Mouse (Mus musculus) forebrain, embryonic 10.5 days (tissue): Measurements from ENCODE around the gene Triml1. TPM values are rescaled to one million over a fixed set of nuclear protein-coding genes. Genes with fewer than 3 reads are reported as not detected.

ENCODE experiments used
- DNase-seq: peaks from one replicate; pipeline ENCODE4 v3.0.0-alpha.2; 2017; ENCODE audit warnings: low spot score; ENCODE audit errors: extremely low spot score
- H3K27ac ChIP-seq: fragments of 300-500 bp; sonication (generic); 2 replicates; pipeline ENCODE4 v1.5.1; 2016; ENCODE audit warnings: mild to moderate bottlenecking
- H3K27me3 ChIP-seq: fragments of 300-500 bp; sonication (generic); 2 replicates; pipeline ENCODE4 v1.6.1; 2016; ENCODE audit warnings: mild to moderate bottlenecking; ENCODE audit not compliant: poor library complexity, severe bottlenecking
- H3K36me3 ChIP-seq: fragments of 300-500 bp; sonication (generic); replicated peaks from 2 replicates; pipeline ENCODE4 v1.6.1; 2016; ENCODE audit warnings: mild to moderate bottlenecking, moderate library complexity
- H3K4me1 ChIP-seq: fragments of 300-500 bp; sonication (generic); 2 replicates; pipeline ENCODE4 v1.6.1; 2016
- H3K4me3 ChIP-seq: fragments of 300-500 bp; sonication (generic); 2 replicates; pipeline ENCODE4 v1.5.1; 2016; ENCODE audit warnings: mild to moderate bottlenecking, moderate library complexity
- H3K9me3 ChIP-seq: fragments of 300-500 bp; sonication (generic); 2 replicates; pipeline ENCODE4 v1.6.1; 2016; ENCODE audit warnings: mild to moderate bottlenecking, moderate library complexity
- WGBS: fragments of 180-500 bp; shearing (Covaris S2); methylation state at CpG from one replicate; pipeline ENCODE4 v1.1.7; 2016; 5-methylcytosine and 5-hydroxymethylcytosine counted together
- polyA plus RNA-seq: library from polyadenylated mRNA; unstranded; fragments of >200 nt; fragmentation: Nextera tagmentation; extraction: Ambion mirVana; gene quantifications from 2 replicates; pipeline ENCODE4 v1.2.1, GENCODE M21; 2016

Triml1 gene
- polyA plus RNA-seq: not detected in 2 replicates

DNA sequence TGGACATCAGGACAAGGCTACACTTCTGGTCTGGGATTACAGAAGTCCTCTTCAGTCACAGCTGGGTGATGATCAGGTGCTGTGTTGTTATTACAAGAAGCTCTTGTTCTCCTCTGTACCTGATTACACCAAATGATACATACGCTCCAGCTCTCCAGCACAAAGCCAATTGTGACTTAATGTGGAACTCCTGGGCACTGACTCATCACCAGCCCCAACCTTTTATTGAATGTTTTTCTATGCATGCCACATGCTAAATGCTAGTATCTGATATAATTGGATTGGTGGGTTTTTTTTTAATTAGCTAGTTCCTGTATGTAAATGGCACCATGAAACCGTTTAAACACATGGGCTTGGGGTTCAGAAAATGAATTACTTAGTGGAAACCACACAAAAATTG lies at the start of gene Triml1:
TSS of gene Triml1 (minus strand) at position 101 of the 400 bp plus-strand sequence.
- Histone ChIP-seq H3K27me3 (no peaks in the 10 kb centered on the region), H3K9me3 (no peaks in the 10 kb centered on the region), H3K36me3 (no peaks in the 10 kb centered on the region), H3K27ac (no peak within 1 kb of the TSS), H3K4me1 (no peaks in the 10 kb centered on the region), H3K4me3 (no peak within 1 kb of the TSS)
- DNase-seq: no peak
- 93% methylated on average over 2 of the region's 2 CpGs for WGBS

GRCm38 (mm10) chr8:43182281-43182680 lies 41.0 kb upstream of the Triml1 start:
- Histone ChIP-seq H3K9me3 (0 out of 2 replicates have a peak, but pooled peaks cover 4% of the 10 kb centered on the region), H3K27ac (no peak overlapping the region), H3K27me3 (no peaks in the 10 kb centered on the region), H3K4me3 (no peak overlapping the region), H3K36me3 (no peaks in the 10 kb centered on the region), H3K4me1 (no peaks in the 10 kb centered on the region)
- WGBS: 93% methylated on average over 2 of the region's 2 CpGs
- DNase-seq: no peak

GRCm38 (mm10) chr8:43180054-43180690 lies 38.9 kb upstream of the Triml1 start, which contains the start of gene Triml2:
Gene Triml2, plus strand, starts transcription at chr8:43180541.
- Histone ChIP-seq H3K9me3 (0 out of 2 replicates have a peak, but pooled peaks cover 4% of the 10 kb centered on the region), H3K27me3 (no peaks in the 10 kb centered on the region), H3K4me3 (no peak within 1 kb of the TSS), H3K36me3 (no peaks in the 10 kb centered on the region), H3K27ac (no peak within 1 kb of the TSS), H3K4me1 (no peaks in the 10 kb centered on the region)
- no peak for DNase-seq
- 96% methylated on average over 13 of the region's 13 CpGs for WGBS

GRCm38 (mm10) chr8:43179189-43179588 lies 37.9 kb upstream of the Triml1 start:
- H3K36me3 ChIP-seq: no peaks in the 10 kb centered on the region
- no peak for DNase-seq
- no peak overlapping the region for H3K27ac ChIP-seq
- no peaks in the 10 kb centered on the region for H3K4me1 ChIP-seq
- WGBS: 59% methylated on average over 4 of the region's 4 CpGs
- H3K9me3 ChIP-seq: 0 out of 2 replicates have a peak, but pooled peaks cover 4% of the 10 kb centered on the region
- no peak overlapping the region for H3K4me3 ChIP-seq
- no peaks in the 10 kb centered on the region for H3K27me3 ChIP-seq

- no peaks in the 10 kb centered on the region for H3K36me3 ChIP-seq
- no peak overlapping the region for H3K4me3 ChIP-seq
- H3K4me1 ChIP-seq: no peaks in the 10 kb centered on the region
- no peak overlapping the region for H3K27ac ChIP-seq
- WGBS: 52% methylated on average over 3 of the region's 3 CpGs
- H3K27me3 ChIP-seq: no peaks in the 10 kb centered on the region
- DNase-seq: no peak
- 0 out of 2 replicates have a peak, but pooled peaks cover 4% of the 10 kb centered on the region for H3K9me3 ChIP-seq
Observed at GRCm38 (mm10) chr8:43178263-43178662, 37.0 kb upstream of the Triml1 start.

GRCm38 (mm10) chr8:43176766-43177486 lies 35.6 kb upstream of the Triml1 start:
- DNase-seq: no peak
- H3K27ac ChIP-seq: no peak overlapping the region
- WGBS: 91% methylated on average over 6 of the region's 6 CpGs
- no peaks in the 10 kb centered on the region for H3K4me1 ChIP-seq
- H3K27me3 ChIP-seq: no peaks in the 10 kb centered on the region
- H3K9me3 ChIP-seq: 0 out of 2 replicates have a peak, but pooled peaks cover 4% of the 10 kb centered on the region
- H3K36me3 ChIP-seq: no peaks in the 10 kb centered on the region
- no peak overlapping the region for H3K4me3 ChIP-seq

GRCm38 (mm10) chr8:43169249-43169755 lies 28.0 kb upstream of the Triml1 start:
- WGBS: 91% methylated on average over 6 of the region's 6 CpGs
- Histone ChIP-seq H3K9me3 (no peaks in the 10 kb centered on the region), H3K27ac (no peak overlapping the region), H3K36me3 (no peaks in the 10 kb centered on the region), H3K27me3 (no peaks in the 10 kb centered on the region), H3K4me1 (no peaks in the 10 kb centered on the region), H3K4me3 (no peak overlapping the region)
- DNase-seq: no peak

GRCm38 (mm10) chr8:43168083-43168482 lies 26.8 kb upstream of the Triml1 start:
- Histone ChIP-seq H3K36me3 (no peaks in the 10 kb centered on the region), H3K27ac (no peak overlapping the region), H3K27me3 (no peaks in the 10 kb centered on the region), H3K4me3 (no peak overlapping the region), H3K9me3 (no peaks in the 10 kb centered on the region), H3K4me1 (no peaks in the 10 kb centered on the region)
- 95% methylated on average over 4 of the region's 4 CpGs for WGBS
- no peak for DNase-seq

DNA sequence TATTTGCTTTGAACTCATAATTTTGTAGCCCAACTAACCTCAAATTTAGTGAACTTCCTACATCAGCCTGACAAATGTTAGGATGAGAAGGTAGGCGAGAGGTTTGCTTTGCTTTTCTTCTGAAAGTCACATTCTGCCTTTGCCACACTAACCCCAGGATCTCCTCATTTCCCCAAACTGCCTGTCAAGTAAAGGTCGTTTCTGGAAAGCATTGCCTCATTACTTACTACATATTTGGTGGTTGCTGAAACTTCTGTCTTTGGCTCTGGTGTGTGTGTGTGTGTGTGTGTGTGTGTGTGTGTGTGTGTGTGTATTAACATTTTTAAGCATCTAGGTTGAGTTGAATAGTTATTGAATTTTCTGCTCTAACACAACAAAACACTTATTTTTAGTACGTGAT lies 23.2 kb upstream of the Triml1 start:
- no peak for DNase-seq
- H3K9me3 ChIP-seq: no peaks in the 10 kb centered on the region
- no peak overlapping the region for H3K4me3 ChIP-seq
- H3K27me3 ChIP-seq: no peaks in the 10 kb centered on the region
- WGBS: 89% methylated on average over 3 of the region's 3 CpGs
- H3K4me1 ChIP-seq: no peaks in the 10 kb centered on the region
- no peaks in the 10 kb centered on the region for H3K36me3 ChIP-seq
- no peak overlapping the region for H3K27ac ChIP-seq

GRCm38 (mm10) chr8:43163255-43163654 lies 22.0 kb upstream of the Triml1 start:
- Histone ChIP-seq H3K36me3 (no peaks in the 10 kb centered on the region), H3K27me3 (no peaks in the 10 kb centered on the region)
- WGBS: 85% methylated on average over 11 of the region's 11 CpGs

GRCm38 (mm10) chr8:43149307-43149706 lies 8.0 kb upstream of the Triml1 start:
- H3K27ac ChIP-seq: no peak overlapping the region
- DNase-seq: no peak
- no peaks in the 10 kb centered on the region for H3K36me3 ChIP-seq
- no peak overlapping the region for H3K4me3 ChIP-seq
- no peaks in the 10 kb centered on the region for H3K9me3 ChIP-seq
- 91% methylated on average over 9 of the region's 9 CpGs for WGBS
- H3K4me1 ChIP-seq: no peaks in the 10 kb centered on the region
- H3K27me3 ChIP-seq: no peaks in the 10 kb centered on the region

More at GRCm38 (mm10) chr8:43163255-43163654, 22.0 kb upstream of the Triml1 start:
- Histone ChIP-seq H3K9me3 (no peaks in the 10 kb centered on the region), H3K4me3 (no peak overlapping the region), H3K27ac (no peak overlapping the region), H3K4me1 (no peaks in the 10 kb centered on the region)
- DNase-seq: no peak

DNA sequence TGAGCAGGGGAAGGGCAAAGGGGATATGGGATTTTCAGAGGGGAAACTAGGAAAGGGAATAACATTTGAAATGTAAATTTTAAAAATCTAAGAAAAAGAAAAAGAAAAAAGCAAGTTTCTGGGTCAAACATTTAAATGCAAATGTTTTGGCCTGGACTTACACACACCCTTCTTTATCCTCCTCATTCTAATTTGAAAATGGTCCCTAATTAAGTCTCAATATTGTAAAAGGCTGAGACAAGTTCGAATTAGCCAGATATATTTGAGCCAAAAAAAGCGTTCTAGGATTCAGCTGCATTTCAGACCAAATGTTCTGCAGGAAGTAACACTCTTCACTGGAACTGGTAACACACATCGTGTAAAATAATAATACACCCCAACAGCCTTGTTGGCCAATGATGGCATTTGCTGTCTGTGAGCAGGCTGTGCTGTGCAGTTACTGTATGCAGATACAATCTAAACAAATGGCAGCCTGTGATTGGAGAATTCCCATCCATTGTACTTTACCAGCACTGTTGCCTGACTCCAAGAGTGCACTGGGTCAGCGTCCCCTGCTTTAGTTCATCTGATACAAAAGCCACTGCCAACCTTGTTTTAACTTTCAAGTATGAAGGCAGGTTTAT lies 30.0 kb downstream of the Triml1 start:
- Histone ChIP-seq H3K36me3 (no peaks in the 10 kb centered on the region), H3K9me3 (no peaks in the 10 kb centered on the region), H3K27me3 (no peaks in the 10 kb centered on the region), H3K27ac (no peak overlapping the region), H3K4me3 (no peak overlapping the region), H3K4me1 (no peaks in the 10 kb centered on the region)
- no peak for DNase-seq
- 91% methylated on average over 4 of the region's 4 CpGs for WGBS
